Mouse (Mus musculus): ENCODE measurements around the gene Slc18a3.

Slc18a3 gene

DNA sequence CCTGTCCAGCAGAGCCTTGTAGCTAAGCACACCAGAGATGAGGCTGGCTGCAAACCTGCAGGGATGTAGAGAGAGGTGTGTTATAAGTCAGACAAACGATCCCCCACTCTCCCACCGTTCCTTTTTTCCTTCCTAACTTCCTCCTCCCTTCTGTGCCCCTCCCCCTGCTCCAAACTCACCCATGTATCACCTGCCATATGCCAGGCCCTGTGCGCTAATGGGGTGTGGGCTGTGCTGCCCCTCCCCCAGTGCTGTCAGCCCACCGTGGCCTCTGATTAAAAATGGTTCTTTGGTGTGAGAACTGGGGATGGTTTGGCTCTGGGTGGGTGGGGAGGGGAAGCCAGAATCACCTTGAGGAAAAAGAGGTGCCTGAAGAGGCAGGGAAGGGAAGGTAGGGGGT, 12.1 kb downstream of the Slc18a3 start:
- no peak for DNase-seq

DNA sequence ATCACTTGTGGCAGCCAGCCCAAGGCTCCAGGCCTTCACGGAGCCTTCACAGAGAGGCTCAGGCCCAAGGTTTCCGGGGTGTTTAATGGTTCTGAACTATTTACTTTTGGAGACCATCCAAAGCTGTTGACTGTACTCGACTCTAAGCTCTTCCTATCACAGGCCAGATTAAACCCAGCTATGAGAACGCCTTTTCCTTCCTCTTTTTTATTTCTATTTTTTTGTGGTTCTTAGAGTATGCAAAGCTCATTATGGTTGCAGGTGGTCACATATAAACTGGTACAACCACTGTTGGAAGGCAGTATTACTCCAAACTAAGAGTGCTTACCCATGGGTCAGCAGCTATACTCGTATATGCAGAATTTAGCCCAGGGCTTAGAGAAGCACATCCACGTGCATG, 17.7 kb downstream of the Slc18a3 start:
- DNase-seq = no peak

DNA sequence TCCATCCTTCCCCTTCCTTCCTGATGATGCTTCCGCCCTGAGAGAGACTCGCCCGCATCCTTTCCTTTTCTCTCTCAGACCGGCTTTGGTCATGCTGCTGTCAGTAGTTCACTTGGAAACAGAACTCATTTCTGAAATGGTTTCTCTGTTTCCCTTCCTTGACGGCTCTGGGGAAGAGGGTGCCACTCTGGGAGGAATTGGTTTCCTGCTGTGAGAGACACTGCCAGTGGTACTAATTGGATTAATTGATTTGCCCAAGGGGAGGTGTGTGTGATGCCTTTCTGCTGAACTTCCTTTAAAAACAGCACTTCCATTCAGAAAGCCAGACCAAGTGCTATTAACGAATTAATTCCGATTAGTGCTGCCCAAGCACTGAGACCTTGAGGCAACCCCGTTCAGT, 21.2 kb downstream of the Slc18a3 start:
- no peak for DNase-seq

DNA sequence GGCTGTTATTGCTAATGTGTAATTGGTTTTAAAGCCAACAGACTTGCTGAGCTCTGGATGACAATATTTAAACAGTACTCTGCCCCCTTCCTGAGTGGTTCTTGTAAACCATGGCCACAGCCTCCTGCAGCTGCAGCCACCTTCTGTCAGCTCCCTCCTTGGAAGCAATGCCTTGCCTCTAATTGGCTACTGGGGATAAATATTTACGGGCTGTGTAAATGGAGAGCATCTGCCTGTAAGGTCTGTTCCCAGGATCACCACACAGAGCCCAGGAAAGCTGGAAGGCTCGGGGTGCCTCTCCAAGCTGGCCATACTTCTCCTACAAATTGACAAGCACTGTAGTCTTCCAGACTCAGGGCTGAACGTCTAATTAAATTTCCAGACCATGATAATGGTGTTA, 24.9 kb downstream of the Slc18a3 start:
- no peak for DNase-seq

DNA sequence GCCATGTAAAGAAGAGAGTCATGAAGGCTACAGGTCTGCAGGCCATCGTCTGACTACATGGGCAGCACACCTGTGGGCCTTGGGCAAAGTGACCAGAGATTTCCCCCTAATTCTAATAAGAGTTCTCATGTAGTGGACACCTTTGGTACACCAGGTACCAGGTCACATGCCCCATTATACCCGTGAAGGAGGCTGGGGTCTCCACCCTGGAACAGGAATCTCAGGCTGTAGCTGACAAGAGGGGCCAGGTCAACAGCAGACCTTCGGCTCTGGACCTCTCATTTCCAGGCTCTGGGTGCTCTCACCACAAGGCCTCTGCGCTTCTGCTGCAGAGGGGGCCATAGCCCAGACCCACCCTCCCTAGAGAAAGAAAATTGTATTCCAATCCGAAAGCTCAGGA, 25.3 kb downstream of the Slc18a3 start:
- no peak for DNase-seq

DNA sequence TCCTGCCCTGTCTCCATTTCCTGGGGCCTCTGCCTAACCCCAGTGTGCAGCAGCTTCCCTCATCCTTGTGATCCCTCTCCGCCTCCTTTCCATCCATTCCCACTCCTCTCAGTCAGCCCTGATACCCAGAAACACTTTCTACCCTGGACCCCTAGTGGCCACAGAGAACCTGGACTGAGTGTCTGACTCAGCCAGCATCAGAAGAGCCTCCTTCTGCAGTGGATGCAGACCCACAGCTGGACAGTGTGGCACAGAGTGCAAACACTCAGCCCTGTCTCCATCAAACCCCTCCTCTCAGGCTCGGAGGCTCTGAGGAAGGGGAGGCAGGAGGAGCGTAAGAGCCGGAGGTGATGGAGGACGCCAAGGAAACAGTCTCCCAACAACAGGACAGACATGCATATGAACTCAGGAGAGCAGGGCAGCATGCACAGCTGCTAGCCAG, 27.3 kb downstream of the Slc18a3 start:
- DNase-seq = no peak

DNA sequence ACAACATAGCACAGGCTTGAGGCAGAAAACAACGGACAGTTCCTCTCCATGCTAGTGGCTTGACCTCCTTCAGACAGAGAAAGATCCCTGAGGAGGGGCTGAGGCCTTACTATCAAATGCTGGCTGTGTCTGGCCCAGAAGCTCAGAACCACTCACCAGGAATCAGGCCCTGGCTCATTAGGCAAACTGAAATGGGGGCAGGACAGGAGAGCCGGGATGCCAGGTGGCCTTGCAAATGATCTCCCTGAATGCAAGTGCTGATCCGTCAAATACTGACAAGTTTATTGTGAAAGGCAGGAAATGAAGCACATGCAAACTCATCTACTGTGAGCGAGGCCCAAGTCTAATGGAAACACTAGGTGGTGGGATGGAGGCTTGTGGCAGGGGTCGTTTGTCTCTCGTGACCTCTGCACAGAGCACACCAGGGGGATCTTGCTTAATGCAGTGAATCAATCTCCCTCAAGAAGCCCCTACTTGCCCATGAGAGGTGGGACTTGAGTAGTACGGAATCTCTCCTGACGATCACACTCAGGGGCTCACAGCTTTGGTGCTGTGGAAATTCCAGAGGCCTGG, 35.5 kb downstream of the Slc18a3 start:
- no peak for DNase-seq

DNA sequence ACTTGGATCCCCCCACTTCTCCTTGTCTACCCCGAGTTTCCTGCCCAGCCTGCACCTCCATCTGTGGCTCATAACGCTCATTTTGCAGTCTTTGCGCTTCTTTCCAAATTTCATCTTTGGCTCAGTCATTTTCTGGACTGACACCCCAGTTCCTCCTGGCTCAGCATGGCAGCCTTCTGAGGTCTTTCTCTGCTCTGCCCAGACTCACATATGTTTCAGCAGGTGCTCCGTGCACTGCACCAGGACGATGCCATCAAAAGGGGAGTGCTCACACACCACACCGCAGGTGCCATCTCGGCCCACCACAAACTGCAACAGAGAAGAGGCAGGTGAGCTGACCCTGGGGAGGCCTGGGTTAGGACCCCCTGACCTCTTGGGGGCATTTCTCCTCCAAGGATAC, 40.7 kb downstream of the Slc18a3 start:
- DNase-seq = no peak

DNA sequence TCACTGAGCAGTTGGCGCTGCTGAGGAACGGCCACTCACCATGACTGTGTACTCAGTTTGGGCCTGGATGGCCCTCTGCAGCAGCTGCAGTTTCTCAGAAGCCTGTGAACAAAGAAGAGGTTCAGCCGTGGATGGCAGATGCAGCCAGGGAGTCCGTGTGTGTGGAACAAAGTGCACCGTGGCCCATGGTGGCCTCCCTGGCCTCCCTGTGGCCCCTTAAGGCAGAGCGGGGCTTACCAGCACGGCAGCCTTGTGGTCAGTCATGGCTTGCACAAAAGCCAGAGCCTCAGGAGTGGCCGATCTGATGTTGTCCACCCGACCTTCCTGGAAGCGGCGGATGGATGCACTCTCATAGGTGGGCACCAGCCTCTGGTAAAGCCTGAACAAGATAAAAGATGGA, 45.9 kb downstream of the Slc18a3 start:
- DNase-seq = no peak

Data from kidney, adult 11 months (tissue).